Comparison of ENCODE assay signal across 22 mouse cellular contexts in the genomic region with DNA sequence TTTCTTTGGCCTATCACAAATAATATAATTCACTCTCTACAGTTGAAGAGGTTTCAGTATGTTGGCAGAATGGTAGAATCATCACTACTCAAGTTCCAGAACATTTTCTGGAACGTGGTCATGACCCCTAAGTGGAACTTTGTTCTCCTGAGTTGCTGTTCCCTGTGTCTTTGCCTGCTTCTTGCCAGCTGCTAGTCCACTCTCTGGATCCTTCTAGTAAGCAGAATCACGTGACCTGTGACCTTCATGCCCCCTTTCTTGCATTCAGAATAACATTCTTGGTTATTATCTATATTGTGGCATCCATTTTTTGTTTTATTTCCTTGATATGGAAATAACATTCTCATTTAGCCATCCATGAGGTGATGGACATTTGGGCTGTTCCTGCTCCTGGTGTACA.
DNase-seq lines count a peak whose midpoint lies in the region; ATAC-seq lines count a peak whose summit lies in the region.
"Had no signal": no experiment of that assay in that cellular context is flagged by ENCODE, and none has a peak within 500 bp of the region (broad histone marks: within the 10 kb centered on the region; RNA-seq: fewer than 3 reads in every experiment).

No protein-coding gene starts in this region.

- no peaks in the 10 kb centered on the region for H3K27me3 ChIP-seq in kidney, embryonic 14.5 days (ENCODE audit: control insufficient read depth, insufficient read depth, low read length)
- H3K27me3 ChIP-seq in kidney, embryonic 15.5 days, result no peaks in the 10 kb centered on the region
- H3K27me3 ChIP-seq: embryonic facial prominence, embryonic 13.5 days; embryonic facial prominence, embryonic 15.5 days; forebrain, embryonic 12.5 days had no signal

- ATAC-seq in kidney, embryonic 14.5 days (ENCODE audit: low FRiP score, low TSS enrichment), result no peak
- no peak for ATAC-seq in kidney, embryonic 15.5 days (replicated peaks; ENCODE audit: low FRiP score)
- ATAC-seq: forebrain, embryonic 14.5 days had no signal

- H3K4me3 ChIP-seq in kidney, embryonic 14.5 days (ENCODE audit: low read length), result no peak overlapping the region
- H3K4me3 ChIP-seq in kidney, embryonic 15.5 days (replicated peaks), result no peak overlapping the region
- H3K4me3 ChIP-seq: embryonic facial prominence, embryonic 13.5 days; embryonic facial prominence, embryonic 15.5 days; erythroblast, embryonic 14.5 days; forebrain, embryonic 10.5 days; forebrain, embryonic 12.5 days had no signal

- DNase-seq in kidney, adult 11 months, result peak; percentile 21
- no peak for DNase-seq in kidney, postnatal 4 days
- DNase-seq in kidney, adult 9 months, result peak; percentile 75
- DNase-seq in kidney, postnatal 36 days, result peak; percentile 61 to 73
- DNase-seq: adrenal gland, adult 2 months; adrenal gland, postnatal 10 days; adrenal gland, postnatal 25 days; cerebellum, adult 11 months; cerebellum, adult 18-20 months; cerebellum, adult 8-10 months; cerebellum, adult 9-11 months; cerebellum, postnatal 14 days; cerebellum, postnatal 36 days; embryo, embryonic 11 days had no signal

- H3K4me1 ChIP-seq in kidney, embryonic 14.5 days (ENCODE audit: control insufficient read depth, insufficient read depth, low read length), result no peaks in the 10 kb centered on the region
- no peaks in the 10 kb centered on the region for H3K4me1 ChIP-seq in kidney, embryonic 15.5 days
- H3K4me1 ChIP-seq: embryonic facial prominence, embryonic 13.5 days; embryonic facial prominence, embryonic 15.5 days had no signal

- H3K4me2 ChIP-seq in kidney, embryonic 14.5 days (replicated peaks; ENCODE audit: low read depth, low read length), result no peak overlapping the region
- H3K4me2 ChIP-seq in kidney, embryonic 15.5 days, result no peak overlapping the region
- H3K4me2 ChIP-seq: embryonic facial prominence, embryonic 13.5 days; embryonic facial prominence, embryonic 15.5 days; forebrain, embryonic 12.5 days had no signal

- H3K9me3 ChIP-seq in kidney, embryonic 14.5 days (ENCODE audit: control insufficient read depth, low read length), result no peaks in the 10 kb centered on the region
- H3K9me3 ChIP-seq in kidney, embryonic 15.5 days (replicated peaks), result no peaks in the 10 kb centered on the region
- H3K9me3 ChIP-seq: embryonic facial prominence, embryonic 13.5 days; embryonic facial prominence, embryonic 15.5 days; forebrain, embryonic 10.5 days; forebrain, embryonic 12.5 days had no signal

- no peaks in the 10 kb centered on the region for H3K36me3 ChIP-seq in kidney, embryonic 14.5 days (ENCODE audit: control insufficient read depth, insufficient read depth, low read length)
- H3K36me3 ChIP-seq in kidney, embryonic 15.5 days, result no peaks in the 10 kb centered on the region
- H3K36me3 ChIP-seq: embryonic facial prominence, embryonic 13.5 days; embryonic facial prominence, embryonic 15.5 days; forebrain, embryonic 10.5 days; forebrain, embryonic 12.5 days had no signal

- no peak overlapping the region for H3K9ac ChIP-seq in kidney, embryonic 14.5 days (ENCODE audit: low read depth, low read length)
- H3K9ac ChIP-seq in kidney, embryonic 15.5 days, result no peak overlapping the region
- H3K9ac ChIP-seq: embryonic facial prominence, embryonic 13.5 days; embryonic facial prominence, embryonic 15.5 days; forebrain, embryonic 12.5 days had no signal

- WGBS in kidney, embryonic 14.5 days, result 72% methylated on average over 2 of the region's 2 CpGs
- WGBS in kidney, embryonic 15.5 days, result 74% methylated on average over 2 of the region's 2 CpGs

- no peak overlapping the region for H3K27ac ChIP-seq in kidney, embryonic 14.5 days (ENCODE audit: low read depth, low read length)
- H3K27ac ChIP-seq in kidney, embryonic 15.5 days, result no peak overlapping the region
- H3K27ac ChIP-seq: embryonic facial prominence, embryonic 13.5 days; embryonic facial prominence, embryonic 15.5 days; forebrain, embryonic 10.5 days; forebrain, embryonic 12.5 days had no signal

Comparison
In these comparisons a context has a peak if more than half of its experiments do, and no peak if none do; other contexts are left out.
1. DNase-seq: peak in kidney, adult 11 months (single experiment), kidney, adult 9 months (single experiment) and kidney, postnatal 36 days (2 of 2); none in kidney, postnatal 4 days (0 of 2).